Mouse (Mus musculus) retina, adult 2 months (tissue): ENCODE data around the gene Gm10378.
"Not testable (repeated sequence)": the region's sequence is repeated elsewhere in the genome, so short reads cannot be mapped to it uniquely, and the experiment has no call there.

Source experiments
- DNase-seq: peaks from one replicate; pipeline ENCODE4 v3.0.0-alpha.2; 2012; ENCODE audit warnings: low read depth, low spot score

Gene Gm10378

GRCm38 (mm10) chr14:42655638-42656037 is at the start of gene Gm10378:
Gene Gm10378 (plus strand): TSS chr14:42655938.
- not testable (repeated sequence) for DNase-seq

DNA sequence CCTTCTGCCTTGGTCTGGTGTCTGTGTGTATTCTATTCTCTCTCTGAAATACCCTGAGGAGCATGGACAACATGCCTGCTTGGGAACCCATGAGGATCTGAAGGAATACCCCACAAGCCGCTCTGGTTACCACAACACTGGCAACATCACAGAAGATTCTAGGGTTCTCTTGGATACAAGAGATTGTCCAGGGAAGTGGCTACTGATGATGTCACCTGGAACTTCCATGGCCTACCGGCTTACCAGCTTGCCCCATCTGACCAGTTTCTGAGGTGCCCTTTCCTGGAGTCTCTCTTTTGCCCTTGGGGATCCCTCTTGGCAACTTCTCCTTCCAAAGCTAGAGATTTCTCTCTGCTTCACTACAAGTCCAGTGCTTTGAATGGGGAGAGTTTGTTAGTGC is 13.9 kb upstream of the Gm10378 start, which contains the start of gene Gm3633:
Gene Gm3633 (minus strand): TSS at position 101 of the 400 bp plus-strand sequence.
- DNase-seq = not testable (repeated sequence)
